Mouse (Mus musculus) kidney, postnatal 14 days (tissue): Measurements from ENCODE around the gene Racgap1.

Experiments
- DNase-seq: peaks from one replicate; pipeline ENCODE4 v3.0.0; 2022; ENCODE audit warnings: mixed read lengths

The Racgap1 gene

GRCm38 (mm10) chr15:99651163-99651872 is at the start of gene Racgap1:
Gene Racgap1, minus strand, starts transcription at chr15:99651656.
- DNase-seq = peak; percentile 98

- no peak for DNase-seq
Measured at GRCm38 (mm10) chr15:99700219-99701106, 49.0 kb upstream of the Racgap1 start.

- DNase-seq = no peak
Measured at GRCm38 (mm10) chr15:99699715-99700114, 48.3 kb upstream of the Racgap1 start.

GRCm38 (mm10) chr15:99698533-99699085 is 47.2 kb upstream of the Racgap1 start:
- no peak for DNase-seq

GRCm38 (mm10) chr15:99697309-99697708 is 45.9 kb upstream of the Racgap1 start:
- DNase-seq = no peak

GRCm38 (mm10) chr15:99691976-99692375 is 40.5 kb upstream of the Racgap1 start:
- DNase-seq = no peak

- no peak for DNase-seq
Measured at GRCm38 (mm10) chr15:99690924-99691323, 39.5 kb upstream of the Racgap1 start.

GRCm38 (mm10) chr15:99688712-99689111 is 37.3 kb upstream of the Racgap1 start:
- DNase-seq = peak; percentile 61

GRCm38 (mm10) chr15:99684156-99684555 is 32.7 kb upstream of the Racgap1 start:
- DNase-seq = no peak

GRCm38 (mm10) chr15:99682880-99683279 is 31.4 kb upstream of the Racgap1 start:
- DNase-seq = no peak

GRCm38 (mm10) chr15:99679008-99679407 is 27.6 kb upstream of the Racgap1 start:
- DNase-seq = no peak

GRCm38 (mm10) chr15:99678063-99678800 is 26.8 kb upstream of the Racgap1 start:
- no peak for DNase-seq

GRCm38 (mm10) chr15:99677089-99677488 is 25.6 kb upstream of the Racgap1 start:
- no peak for DNase-seq

- no peak for DNase-seq
Measured at GRCm38 (mm10) chr15:99674866-99675265, 23.4 kb upstream of the Racgap1 start.

- no peak for DNase-seq
Measured at GRCm38 (mm10) chr15:99671783-99672182, 20.3 kb upstream of the Racgap1 start.

GRCm38 (mm10) chr15:99670964-99671670 is 19.7 kb upstream of the Racgap1 start:
- no peak for DNase-seq

GRCm38 (mm10) chr15:99670154-99670821 is 18.8 kb upstream of the Racgap1 start, which contains the start of gene Asic1:
Gene Asic1, plus strand, starts transcription at chr15:99670368.
- DNase-seq = peak; percentile 77

- no peak for DNase-seq
Measured at GRCm38 (mm10) chr15:99669392-99669791, 17.9 kb upstream of the Racgap1 start.

GRCm38 (mm10) chr15:99668881-99669280 is 17.4 kb upstream of the Racgap1 start:
- peak; percentile 84 for DNase-seq

GRCm38 (mm10) chr15:99667544-99667943 is 16.1 kb upstream of the Racgap1 start:
- DNase-seq = no peak
